Mouse (Mus musculus) heart, embryonic 15.5 days (tissue): Measurements from ENCODE around the gene Rita1. TPM values are rescaled to one million over a fixed set of nuclear protein-coding genes. Genes with fewer than 3 reads are reported as not detected.

Experiments
- ATAC-seq: fragments of 200-750 bp; cut with Nextera tagmentation; replicated peaks from 2 replicates; pipeline ENCODE4 v1.8.0; 2017; ENCODE audit warnings: low read depth, moderate TSS enrichment; ENCODE audit not compliant: insufficient number of reproducible peaks, insufficient read depth, low FRiP score
- H3K27ac ChIP-seq: fragments of 300-500 bp; sonication (generic); 2 replicates; pipeline ENCODE4 v1.5.1; 2015; ENCODE audit warnings: mild to moderate bottlenecking, inconsistent platforms
- H3K27me3 ChIP-seq: fragments of 300-500 bp; sonication (generic); 2 replicates; pipeline ENCODE4 v1.6.1; 2015; ENCODE audit warnings: inconsistent platforms
- H3K36me3 ChIP-seq: fragments of 300-500 bp; sonication (generic); 2 replicates; pipeline ENCODE4 v1.6.1; 2015; ENCODE audit warnings: mild to moderate bottlenecking, inconsistent platforms
- H3K4me1 ChIP-seq: fragments of 300-500 bp; sonication (generic); replicated peaks from 2 replicates; pipeline ENCODE4 v1.6.1; 2015; ENCODE audit warnings: inconsistent platforms
- H3K4me2 ChIP-seq: fragments of 300-500 bp; sonication (generic); 2 replicates; pipeline ENCODE4 v1.6.1; 2015; ENCODE audit warnings: inconsistent platforms, mild to moderate bottlenecking, moderate library complexity
- H3K4me3 ChIP-seq: fragments of 300-500 bp; sonication (generic); 2 replicates; pipeline ENCODE4 v1.5.1; 2015; ENCODE audit warnings: mild to moderate bottlenecking, inconsistent platforms
- H3K9ac ChIP-seq: fragments of 300-500 bp; sonication (generic); 2 replicates; pipeline ENCODE4 v1.6.1; 2015; ENCODE audit warnings: mild to moderate bottlenecking, inconsistent platforms
- H3K9me3 ChIP-seq: fragments of 300-500 bp; sonication (generic); replicated peaks from 2 replicates; pipeline ENCODE4 v1.6.1; 2016; ENCODE audit warnings: inconsistent platforms
- WGBS: fragments of 180-500 bp; shearing (Covaris S2); methylation state at CpG from one replicate; pipeline ENCODE4 v1.1.7; 2015; ENCODE audit warnings: mixed read lengths; 5-methylcytosine and 5-hydroxymethylcytosine counted together
- polyA plus RNA-seq: library from polyadenylated mRNA; unstranded; fragments of >200 nt; fragmentation: Nextera tagmentation; extraction: Ambion mirVana; gene quantifications from 2 replicates; pipeline ENCODE4 v1.2.1, GENCODE M21; 2015

Gene Rita1
- polyA plus RNA-seq, 1 experiment from 2014 or later, result 12.7 TPM

- no peak overlapping the region for H3K9ac ChIP-seq
- H3K4me2 ChIP-seq, result no peak overlapping the region
- no peak overlapping the region for H3K4me3 ChIP-seq
- no peaks in the 10 kb centered on the region for H3K9me3 ChIP-seq
- peaks cover 18% of the 10 kb centered on the region for H3K4me1 ChIP-seq
- H3K27me3 ChIP-seq, result peaks cover 10% of the 10 kb centered on the region; the same call in 1 of the 2 replicates
- no peaks in the 10 kb centered on the region for H3K36me3 ChIP-seq
- H3K27ac ChIP-seq, result no peak overlapping the region
- no peak for ATAC-seq
- WGBS, result 36% methylated on average over 11 of the region's 11 CpGs
These were observed 11.3 kb downstream of the Rita1 start for GRCm38 (mm10) chr5:120600946-120601668.

GRCm38 (mm10) chr5:120599625-120600024, 12.8 kb downstream of the Rita1 start:
- H3K4me2 ChIP-seq, result no peak overlapping the region
- ATAC-seq, result no peak

GRCm38 (mm10) chr5:120594485-120594884, 17.9 kb downstream of the Rita1 start:
- H3K4me3 ChIP-seq, result no peak overlapping the region
- no peak overlapping the region for H3K9ac ChIP-seq
- no peaks in the 10 kb centered on the region for H3K36me3 ChIP-seq
- 86% methylated on average over 6 of the region's 6 CpGs for WGBS
- no peak overlapping the region for H3K27ac ChIP-seq
- no peak overlapping the region for H3K4me2 ChIP-seq
- no peaks in the 10 kb centered on the region for H3K4me1 ChIP-seq
- H3K27me3 ChIP-seq, result peaks cover 6% of the 10 kb centered on the region; the same call in 1 of the 2 replicates
- ATAC-seq, result no peak
- H3K9me3 ChIP-seq, result no peaks in the 10 kb centered on the region

More at GRCm38 (mm10) chr5:120599625-120600024, 12.8 kb downstream of the Rita1 start:
- Histone ChIP-seq H3K9me3 (no peaks in the 10 kb centered on the region), H3K36me3 (no peaks in the 10 kb centered on the region), H3K27me3 (peaks cover 10% of the 10 kb centered on the region; the same call in 1 of the 2 replicates), H3K4me1 (peaks cover 13% of the 10 kb centered on the region), H3K4me3 (no peak overlapping the region), H3K27ac (no peak overlapping the region), H3K9ac (no peak overlapping the region)
- WGBS, result 71% methylated on average over 6 of the region's 6 CpGs

GRCm38 (mm10) chr5:120592141-120592540, 20.2 kb downstream of the Rita1 start:
- Histone ChIP-seq H3K4me3 (no peak overlapping the region), H3K9me3 (no peaks in the 10 kb centered on the region), H3K27ac (no peak overlapping the region), H3K4me2 (no peak overlapping the region), H3K4me1 (peaks cover 16% of the 10 kb centered on the region), H3K27me3 (peaks cover 4% of the 10 kb centered on the region; the same call in 1 of the 2 replicates), H3K36me3 (no peaks in the 10 kb centered on the region), H3K9ac (no peak overlapping the region)
- WGBS, result 62% methylated on average over 7 of the region's 7 CpGs
- no peak for ATAC-seq

GRCm38 (mm10) chr5:120590356-120591010, 21.9 kb downstream of the Rita1 start:
- Histone ChIP-seq H3K9ac (no peak overlapping the region), H3K9me3 (no peaks in the 10 kb centered on the region), H3K27ac (no peak overlapping the region), H3K4me1 (peaks cover 28% of the 10 kb centered on the region), H3K36me3 (no peaks in the 10 kb centered on the region), H3K4me3 (no peak overlapping the region), H3K4me2 (no peak overlapping the region), H3K27me3 (no peaks in the 10 kb centered on the region)
- no peak for ATAC-seq
- 70% methylated on average over 16 of the region's 16 CpGs for WGBS

- WGBS, result under 1% methylated on average over 35 of the region's 35 CpGs
- peaks cover 5% of the 10 kb centered on the region; the same call in 1 of the 2 replicates for H3K36me3 ChIP-seq
- ATAC-seq, result peak; percentile 98
- H3K4me1 ChIP-seq, result peaks cover 28% of the 10 kb centered on the region
- H3K9ac ChIP-seq, result peak within 1 kb of the TSS; percentile 86
- H3K27me3 ChIP-seq, result no peaks in the 10 kb centered on the region
- H3K9me3 ChIP-seq, result no peaks in the 10 kb centered on the region
- H3K4me3 ChIP-seq, result peak within 1 kb of the TSS; percentile 91
- peak within 1 kb of the TSS; percentile 81 for H3K27ac ChIP-seq
- peak within 1 kb of the TSS; percentile 97 for H3K4me2 ChIP-seq
These were observed 23.8 kb downstream of the Rita1 start, which contains the start of the genes Tpcn1 and Iqcd for GRCm38 (mm10) chr5:120588569-120589094. Gene Tpcn1 (minus strand): TSS chr5:120588673. Gene Iqcd (plus strand): TSS chr5:120589016.

- Histone ChIP-seq H3K27me3 (no peaks in the 10 kb centered on the region), H3K4me2 (peak overlapping the region; percentile 97), H3K36me3 (peaks cover 5% of the 10 kb centered on the region; the same call in 1 of the 2 replicates), H3K4me1 (peaks cover 28% of the 10 kb centered on the region), H3K4me3 (peak overlapping the region; percentile 91), H3K27ac (peak overlapping the region; percentile 81), H3K9ac (peak overlapping the region; percentile 86), H3K9me3 (no peaks in the 10 kb centered on the region)
- WGBS, result 3% methylated on average over 29 of the region's 29 CpGs
- ATAC-seq, result no peak; the same call in 1 of the 2 replicates
These were observed 24.3 kb downstream of the Rita1 start for GRCm38 (mm10) chr5:120587940-120588568.

GRCm38 (mm10) chr5:120587616-120587926, 24.8 kb downstream of the Rita1 start:
- ATAC-seq, result no peak
- H3K9ac ChIP-seq, result peak overlapping the region; percentile 86; the same call in 1 of the 2 replicates
- peaks cover 28% of the 10 kb centered on the region for H3K4me1 ChIP-seq
- H3K9me3 ChIP-seq, result no peaks in the 10 kb centered on the region
- no peaks in the 10 kb centered on the region for H3K27me3 ChIP-seq
- peaks cover 5% of the 10 kb centered on the region; the same call in 1 of the 2 replicates for H3K36me3 ChIP-seq
- WGBS, result 18% methylated on average over 9 of the region's 9 CpGs
- peak overlapping the region; percentile 81 for H3K27ac ChIP-seq
- H3K4me2 ChIP-seq, result peak overlapping the region; percentile 97
- H3K4me3 ChIP-seq, result peak overlapping the region; percentile 91

- Histone ChIP-seq H3K36me3 (peaks cover 5% of the 10 kb centered on the region; the same call in 1 of the 2 replicates), H3K27me3 (no peaks in the 10 kb centered on the region), H3K4me2 (peak overlapping the region; percentile 97), H3K4me3 (peak overlapping the region; percentile 91), H3K27ac (peak overlapping the region; percentile 81), H3K4me1 (peaks cover 31% of the 10 kb centered on the region), H3K9ac (peak overlapping the region; percentile 86), H3K9me3 (no peaks in the 10 kb centered on the region)
- ATAC-seq, result no peak
- WGBS, result 6% methylated on average over 17 of the region's 17 CpGs
These were observed 25.4 kb downstream of the Rita1 start for GRCm38 (mm10) chr5:120586741-120587615.

- Histone ChIP-seq H3K9me3 (no peaks in the 10 kb centered on the region), H3K27me3 (no peaks in the 10 kb centered on the region), H3K4me3 (no peak overlapping the region), H3K4me2 (no peak overlapping the region), H3K9ac (no peak overlapping the region), H3K36me3 (peaks cover 7% of the 10 kb centered on the region; the same call in 1 of the 2 replicates), H3K27ac (no peak overlapping the region), H3K4me1 (peaks cover 38% of the 10 kb centered on the region)
- 62% methylated on average over 15 of the region's 15 CpGs for whole genome bisulfite sequencing
- no peak for ATAC-seq
These were observed 27.4 kb downstream of the Rita1 start for GRCm38 (mm10) chr5:120584968-120585367.
